Mouse (Mus musculus): ENCODE data around the gene Eme2.

Eme2 gene

DNA sequence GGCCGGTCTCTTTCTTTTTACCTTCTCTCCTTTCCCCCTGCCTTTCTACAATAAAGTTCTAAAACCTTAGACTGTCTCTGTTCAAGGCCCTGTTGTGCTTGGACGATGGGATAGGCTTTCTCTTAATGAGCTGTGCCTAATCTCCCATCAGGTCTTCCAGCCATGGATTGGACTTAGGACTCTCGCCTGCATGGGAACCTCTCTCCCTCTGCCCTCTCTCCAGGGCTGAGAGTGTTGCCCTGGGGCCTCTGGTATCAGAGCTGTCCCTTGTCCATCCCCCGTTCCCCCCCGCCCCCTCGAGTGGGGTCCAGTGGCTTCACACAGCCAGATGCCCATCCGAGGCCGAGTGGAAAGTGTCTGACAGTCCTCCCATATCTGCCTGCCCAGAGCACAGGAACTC, 19.9 kb downstream of the Eme2 start:
- DNase-seq (ENCODE audit: low read depth, low spot score) = no peak

GRCm38 (mm10) chr17:24874405-24874745, 20.5 kb downstream of the Eme2 start:
- peak; percentile 87 for DNase-seq (ENCODE audit: low read depth, low spot score)

DNA sequence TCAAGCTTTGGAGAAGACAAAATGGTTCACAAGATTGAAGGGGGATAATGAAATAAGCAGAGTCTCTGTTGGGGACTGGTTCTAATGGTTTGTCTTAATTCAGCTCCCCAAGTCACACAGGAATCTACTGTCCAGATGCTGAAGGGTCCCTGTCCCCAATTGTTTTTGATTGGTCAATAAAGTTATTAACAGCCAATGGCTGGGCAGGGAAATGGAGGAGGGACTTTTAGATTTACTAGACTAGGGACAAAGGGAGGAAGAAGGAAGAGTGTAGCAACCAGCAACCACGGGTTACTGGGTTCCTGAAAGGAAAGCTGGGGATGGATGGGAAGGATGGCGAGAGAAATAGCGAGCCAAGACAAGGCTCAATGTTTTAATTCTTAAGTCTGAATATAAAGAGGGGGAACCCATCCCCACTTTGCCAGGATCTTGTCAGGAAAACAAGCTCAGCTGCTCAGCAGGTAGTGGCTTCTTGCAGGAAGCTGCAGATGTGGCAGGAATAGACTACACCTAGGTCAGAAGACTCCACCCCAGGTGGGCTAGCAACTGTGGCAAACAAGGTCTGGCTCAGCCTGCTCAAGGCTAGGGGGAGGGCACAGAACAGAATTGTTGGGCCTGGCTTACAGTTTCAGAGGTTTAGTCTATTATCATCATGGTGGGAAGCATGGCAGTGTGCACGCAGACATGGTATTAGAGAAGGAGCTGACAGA, 21.0 kb downstream of the Eme2 start:
- peak; percentile 77 for DNase-seq (ENCODE audit: low read depth, low spot score)

GRCm38 (mm10) chr17:24867914-24868313, 27.0 kb downstream of the Eme2 start:
- no peak for DNase-seq (ENCODE audit: low read depth, low spot score)

GRCm38 (mm10) chr17:24865776-24866175, 29.1 kb downstream of the Eme2 start, which contains the start of gene Igfals:
Gene Igfals (plus strand): TSS chr17:24865997.
- no peak for DNase-seq (ENCODE audit: low read depth, low spot score)

GRCm38 (mm10) chr17:24861785-24862184, 33.1 kb downstream of the Eme2 start:
- DNase-seq (ENCODE audit: low read depth, low spot score) = no peak

DNA sequence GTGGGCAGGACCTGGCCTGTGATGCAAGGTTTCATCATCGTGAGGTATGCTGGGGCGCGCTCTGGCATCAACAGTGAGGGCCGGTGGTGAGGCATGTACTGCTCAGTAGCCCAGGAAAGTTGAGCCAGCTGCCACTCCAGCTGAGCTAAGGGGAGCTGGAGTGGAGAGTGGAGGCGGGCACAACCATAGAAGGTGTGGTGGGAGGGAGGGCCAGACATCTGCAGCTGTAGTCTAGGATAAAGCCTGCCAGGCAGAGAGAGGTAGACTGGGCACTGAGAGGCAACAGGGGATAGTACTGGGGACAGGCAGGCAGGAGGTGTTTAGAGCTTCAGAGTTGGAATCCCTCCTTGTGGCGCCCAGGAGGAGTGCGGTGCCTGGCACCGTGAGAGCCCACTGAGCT, 34.8 kb downstream of the Eme2 start:
- DNase-seq (ENCODE audit: low read depth, low spot score) = no peak

DNA sequence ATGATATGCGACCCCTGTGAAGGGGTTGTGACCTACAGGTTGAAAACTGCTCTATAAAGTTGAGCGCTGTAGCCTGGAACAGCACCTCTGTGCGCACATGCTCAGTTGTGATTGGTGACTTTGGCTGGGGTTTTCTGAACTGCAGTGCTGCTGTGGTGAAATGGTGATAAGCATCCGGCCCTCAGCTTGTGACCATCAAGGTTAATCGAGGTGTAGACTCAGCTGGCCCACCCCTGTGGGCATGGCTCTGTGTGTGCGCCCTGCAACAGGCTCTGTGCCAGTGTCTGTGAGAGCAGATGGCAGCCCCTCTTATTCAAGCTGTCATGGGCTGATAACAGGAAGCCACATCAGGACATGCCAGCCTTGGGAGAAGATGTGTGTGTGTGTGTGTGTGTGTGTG, 35.9 kb downstream of the Eme2 start:
- no peak for DNase-seq (ENCODE audit: low read depth, low spot score)

GRCm38 (mm10) chr17:24857831-24858470, 36.9 kb downstream of the Eme2 start:
- no peak for DNase-seq (ENCODE audit: low read depth, low spot score)

- DNase-seq (ENCODE audit: low read depth, low spot score) = no peak
Observed at GRCm38 (mm10) chr17:24856589-24856988, 38.3 kb downstream of the Eme2 start.

DNA sequence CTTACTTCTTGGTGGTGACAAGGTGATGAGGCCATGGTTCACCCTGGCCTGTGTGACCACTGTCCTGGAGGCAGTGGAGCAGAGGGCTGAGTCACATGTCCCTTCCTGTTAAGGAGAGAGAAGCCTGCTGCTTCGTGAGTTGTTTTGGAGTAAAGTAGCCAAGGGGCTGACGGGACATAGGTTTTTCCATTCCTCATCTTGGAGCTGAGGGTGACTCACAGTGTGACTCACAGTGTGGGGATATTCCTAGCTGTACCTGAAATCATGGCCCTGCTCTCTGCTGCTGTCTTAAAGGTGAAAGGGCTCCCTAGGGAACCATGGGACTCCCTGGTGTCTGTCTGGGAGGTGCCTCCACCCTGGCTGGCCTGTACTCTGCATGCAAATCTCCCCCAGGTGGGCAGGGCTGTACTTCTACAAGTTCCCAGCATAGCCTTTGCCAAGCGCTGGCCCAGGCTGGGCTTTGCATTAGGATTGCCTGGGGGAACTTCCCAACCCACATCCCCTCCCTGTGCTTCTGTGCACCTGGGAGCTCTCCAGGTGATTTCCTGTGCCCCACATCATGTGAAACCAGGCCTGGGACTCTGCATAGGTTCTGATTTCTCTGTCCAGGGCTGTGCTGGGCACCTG, 38.9 kb downstream of the Eme2 start:
- no peak for DNase-seq (ENCODE audit: low read depth, low spot score)

DNA sequence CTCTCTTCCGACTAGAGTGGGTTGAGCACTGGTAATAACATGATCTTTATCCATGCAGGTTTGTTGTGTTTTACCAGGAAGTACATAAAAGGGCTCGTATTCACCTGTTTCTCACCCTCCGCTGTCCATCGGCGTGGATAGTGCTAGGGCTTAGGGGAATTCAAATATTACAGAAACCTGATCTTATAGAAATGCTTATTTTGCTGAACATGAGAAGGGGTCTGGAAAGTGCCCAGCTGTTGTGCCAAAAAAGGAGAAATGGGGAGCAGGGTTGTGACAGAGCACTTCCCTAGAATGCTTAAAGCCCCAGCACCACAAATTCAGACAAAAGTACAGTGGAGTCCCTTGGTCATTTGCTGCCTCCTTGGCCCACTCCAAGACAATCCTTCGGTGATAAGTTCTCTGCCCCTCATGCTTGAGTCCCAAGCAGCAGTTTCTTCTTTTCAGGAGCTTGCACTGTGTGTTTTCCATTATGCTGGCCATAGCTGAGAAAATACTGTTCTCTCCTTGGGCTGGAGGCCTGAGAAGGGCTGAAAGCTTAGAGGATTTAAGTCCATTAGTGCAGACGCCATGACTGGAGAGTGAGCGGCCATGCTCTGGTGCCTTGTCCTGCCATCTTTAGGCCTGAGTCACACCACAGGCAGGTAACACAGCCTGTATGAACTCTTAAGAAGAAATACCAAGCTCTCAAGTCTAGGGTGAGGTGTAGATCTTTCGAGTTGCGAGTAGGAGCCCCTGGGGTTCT, 43.3 kb downstream of the Eme2 start:
- no peak for DNase-seq (ENCODE audit: low read depth, low spot score)

- DNase-seq (ENCODE audit: low read depth, low spot score) = no peak
Observed at GRCm38 (mm10) chr17:24850773-24851127, 44.1 kb downstream of the Eme2 start.

DNA sequence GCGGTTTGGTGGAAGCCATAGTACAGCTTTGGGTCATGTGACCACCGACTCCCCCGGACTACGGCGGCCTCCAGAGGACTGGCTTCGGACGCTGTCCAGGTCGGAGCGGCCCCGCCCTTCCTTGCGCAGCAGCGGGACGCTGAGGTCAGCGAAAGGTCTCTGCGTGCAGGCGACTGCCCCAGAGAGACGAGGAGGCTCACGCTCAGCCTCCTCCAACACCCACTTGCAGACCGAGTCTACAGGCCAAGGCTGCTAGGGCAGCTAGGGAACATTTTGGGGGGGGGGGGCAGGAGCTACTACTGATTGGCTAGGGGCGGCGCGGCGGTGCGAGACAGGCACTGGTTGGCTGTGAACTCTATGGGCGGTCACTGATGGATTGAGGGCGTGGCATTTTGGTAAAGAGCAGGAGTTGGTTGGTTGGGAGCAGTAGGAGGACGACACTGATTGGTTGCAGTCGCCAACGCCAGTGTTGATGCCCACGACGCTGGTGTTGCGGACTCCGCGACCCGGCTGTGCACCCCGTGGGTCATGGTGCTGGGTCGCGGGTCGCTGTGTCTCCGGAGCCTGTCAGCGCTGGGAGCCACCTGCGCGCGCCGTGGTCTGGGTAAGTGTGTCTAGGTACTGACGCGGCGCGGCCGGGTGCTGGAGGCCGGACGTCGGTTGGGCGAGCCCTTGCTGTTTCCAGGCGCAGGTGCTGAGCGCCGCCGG, 44.7 kb downstream of the Eme2 start, which contains the start of gene Fahd1:
Gene Fahd1 (minus strand): TSS at position 300 of the 708 bp plus-strand sequence.
- DNase-seq (ENCODE audit: low read depth, low spot score) = peak; percentile 99

- DNase-seq (ENCODE audit: low read depth, low spot score) = no peak
Observed at GRCm38 (mm10) chr17:24849733-24850064, 45.2 kb downstream of the Eme2 start.

DNA sequence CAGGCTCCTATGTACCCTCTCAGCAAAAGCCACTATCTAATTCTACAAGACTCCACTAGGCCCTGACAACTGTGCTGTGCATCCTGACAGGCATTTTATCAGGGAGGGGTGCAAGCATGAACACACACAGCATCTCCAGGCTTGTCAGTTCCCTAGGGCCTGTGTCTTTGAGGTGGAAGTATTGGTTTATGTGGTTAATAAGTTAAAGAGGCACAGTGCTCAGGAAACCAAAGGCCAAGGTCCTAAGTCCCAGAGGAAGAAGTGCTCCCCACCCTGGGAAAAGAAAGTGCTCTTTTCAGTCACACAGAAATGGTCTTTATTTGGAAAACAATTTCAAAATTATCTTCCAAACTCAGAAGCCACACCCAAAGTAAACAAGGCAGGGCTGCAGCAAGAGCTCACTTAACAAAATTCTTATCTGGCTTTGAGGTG, 46.3 kb downstream of the Eme2 start:
- no peak for DNase-seq (ENCODE audit: low read depth, low spot score)

DNA sequence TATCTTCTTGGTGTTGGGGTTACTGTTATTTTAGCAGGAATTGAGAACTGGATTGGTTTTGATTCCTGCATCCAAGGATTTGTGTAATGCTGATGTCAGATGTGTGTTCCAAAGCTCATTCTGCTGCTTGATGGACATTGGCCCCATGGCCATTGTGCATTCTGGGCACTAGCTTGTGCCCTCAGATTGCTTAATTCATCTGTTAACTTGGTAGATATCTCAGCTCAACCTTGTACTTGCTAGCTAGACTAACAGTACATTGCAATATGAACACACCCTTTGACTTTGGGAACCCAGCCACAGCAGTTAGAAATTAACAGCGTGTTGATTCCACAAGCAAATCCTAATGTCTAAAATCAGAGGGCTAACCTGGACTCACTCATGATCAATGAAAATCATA, 47.5 kb downstream of the Eme2 start:
- no peak for DNase-seq (ENCODE audit: low read depth, low spot score)

GRCm38 (mm10) chr17:24844525-24844924, 50.4 kb downstream of the Eme2 start:
- no peak for DNase-seq (ENCODE audit: low read depth, low spot score)

- no peak for DNase-seq (ENCODE audit: low read depth, low spot score)
Observed at GRCm38 (mm10) chr17:24842631-24843030, 52.3 kb downstream of the Eme2 start.

GRCm38 (mm10) chr17:24841133-24841532, 53.8 kb downstream of the Eme2 start:
- no peak for DNase-seq (ENCODE audit: low read depth, low spot score)

DNA sequence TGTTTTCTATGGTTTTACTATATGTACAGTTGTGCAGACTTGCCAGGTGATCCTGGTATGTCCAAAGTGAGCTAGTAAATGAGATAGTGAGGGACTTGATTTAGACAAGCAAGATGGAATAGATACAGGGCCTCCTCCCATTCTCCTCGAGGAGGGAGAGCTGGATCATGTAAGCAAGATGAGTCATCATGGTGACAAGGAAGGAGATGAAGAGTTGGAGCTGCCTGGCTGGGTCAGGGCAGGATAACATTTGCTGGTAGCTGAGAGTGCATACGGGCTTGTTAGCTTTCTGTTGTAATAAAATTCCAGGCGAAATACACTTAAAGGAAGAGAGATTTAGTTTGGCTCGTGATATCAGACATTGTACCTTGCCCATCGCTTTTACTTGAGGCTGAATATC, 54.5 kb downstream of the Eme2 start:
- no peak for DNase-seq (ENCODE audit: low read depth, low spot score)

DNA sequence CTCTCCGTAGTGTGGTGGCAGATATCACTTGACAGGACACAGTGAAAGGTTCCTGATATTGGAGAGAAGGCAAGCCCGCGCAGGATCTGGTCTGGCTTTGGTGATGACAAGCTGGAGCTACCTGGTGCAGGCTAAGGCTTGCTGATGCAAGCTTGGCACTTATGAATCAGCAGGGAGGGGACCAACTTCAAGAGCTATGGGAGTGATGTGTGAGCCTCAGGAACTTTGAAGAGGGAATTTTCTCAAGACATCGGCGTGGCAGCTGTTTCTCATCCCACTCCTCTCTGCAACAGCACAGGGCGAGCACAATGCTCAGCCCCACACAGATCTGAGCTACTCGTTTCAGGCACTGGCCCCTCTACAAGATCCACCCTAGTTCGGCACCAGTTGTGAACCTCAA, 55.0 kb downstream of the Eme2 start, which contains the start of gene Hagh:
Gene Hagh (plus strand): TSS at position 302 of the 400 bp plus-strand sequence.
- DNase-seq (ENCODE audit: low read depth, low spot score) = no peak
